Mouse (Mus musculus) brain, adult 2 months (tissue): Measurements from ENCODE around the gene Veph1.

Experiments used
- DNase-seq: peaks from one replicate; pipeline ENCODE4 v3.0.0; 2011; ENCODE audit warnings: low read depth, low spot score

Veph1 gene

GRCm38 (mm10) chr3:66101809-66102598 is 194.6 kb downstream of the Veph1 start:
- DNase-seq = no peak

GRCm38 (mm10) chr3:66101074-66101473 is 195.6 kb downstream of the Veph1 start:
- DNase-seq = no peak

- DNase-seq = no peak
Observed at GRCm38 (mm10) chr3:66091746-66092145, 204.9 kb downstream of the Veph1 start.

- peak; percentile 18 for DNase-seq
Observed at GRCm38 (mm10) chr3:66087608-66088007, 209.0 kb downstream of the Veph1 start.

GRCm38 (mm10) chr3:66083856-66084255 is 212.8 kb downstream of the Veph1 start:
- peak; percentile 17 for DNase-seq

- peak; percentile 7 for DNase-seq
Observed at GRCm38 (mm10) chr3:66083407-66083806, 213.2 kb downstream of the Veph1 start.

GRCm38 (mm10) chr3:66082975-66083374 is 213.7 kb downstream of the Veph1 start:
- peak; percentile 14 for DNase-seq

- peak; percentile 58 for DNase-seq
Observed at GRCm38 (mm10) chr3:66081363-66081736, 215.3 kb downstream of the Veph1 start.

GRCm38 (mm10) chr3:66080631-66081362 is 215.8 kb downstream of the Veph1 start:
- peak; percentile 29 for DNase-seq

- peak; percentile 55 for DNase-seq
Observed at GRCm38 (mm10) chr3:66079886-66080285, 216.8 kb downstream of the Veph1 start.

GRCm38 (mm10) chr3:66078898-66079537 is 217.6 kb downstream of the Veph1 start:
- no peak for DNase-seq

GRCm38 (mm10) chr3:66078026-66078721 is 218.5 kb downstream of the Veph1 start:
- peak; percentile 3 for DNase-seq

GRCm38 (mm10) chr3:66070274-66070673 is 226.4 kb downstream of the Veph1 start:
- DNase-seq = no peak

GRCm38 (mm10) chr3:66063881-66064280 is 232.8 kb downstream of the Veph1 start:
- DNase-seq = no peak

GRCm38 (mm10) chr3:66056912-66057311 is 239.7 kb downstream of the Veph1 start:
- no peak for DNase-seq

GRCm38 (mm10) chr3:66055652-66056051 is 241.0 kb downstream of the Veph1 start:
- no peak for DNase-seq

- DNase-seq = peak; percentile 49
Observed at GRCm38 (mm10) chr3:66050092-66050886, 246.3 kb downstream of the Veph1 start.

GRCm38 (mm10) chr3:66040857-66041494 is 255.7 kb downstream of the Veph1 start:
- DNase-seq = no peak

- no peak for DNase-seq
Observed at GRCm38 (mm10) chr3:66035226-66035625, 261.4 kb downstream of the Veph1 start.

GRCm38 (mm10) chr3:66033346-66033745 is 263.3 kb downstream of the Veph1 start:
- DNase-seq = peak; percentile 10
